Mouse (Mus musculus) lung, postnatal 0 days (tissue): Measurements from ENCODE around the gene Gm42742.

ENCODE experiments used
- CTCF ChIP-seq: IDR thresholded peaks from 2 replicates; pipeline ENCODE4 v1.5.1; 2016; ENCODE audit warnings: antibody characterized with exemption, mild to moderate bottlenecking
- EP300 ChIP-seq: IDR thresholded peaks from 2 replicates; pipeline ENCODE4 v1.6.1; 2016; ENCODE audit warnings: antibody characterized with exemption, mild to moderate bottlenecking, control low read depth

GRCm38 (mm10) chr7:126975493-126975892 is 45.4 kb downstream of the Gm42742 start:
- TF ChIP-seq CTCF (no peak), EP300 (no peak)
